Mouse (Mus musculus): Measurements from ENCODE around the gene Clk2. TPM values are rescaled to one million over a fixed set of nuclear protein-coding genes. Genes with fewer than 3 reads are reported as not detected.

Gene Clk2
- polyA plus RNA-seq, 1 experiment from 2014 or later, result 24.8 TPM

GRCm38 (mm10) chr3:89226361-89226760 is 61.8 kb downstream of the Clk2 start:
- H3K27me3 ChIP-seq (replicated peaks), result peaks cover 48% of the 10 kb centered on the region
- H3K4me3 ChIP-seq, result peak overlapping the region; percentile 54; the same call in 1 of the 2 replicates
- peak overlapping the region; percentile 85; the same call in 1 of the 2 replicates for H3K4me2 ChIP-seq
- no peak overlapping the region for H3K27ac ChIP-seq (ENCODE audit: poor library complexity, severe bottlenecking)
- 0 out of 2 replicates have a peak, but pooled peaks cover 6% of the 10 kb centered on the region for H3K36me3 ChIP-seq
- peaks cover 24% of the 10 kb centered on the region for H3K4me1 ChIP-seq (replicated peaks)
- WGBS, result 48% methylated on average over 11 of the region's 11 CpGs
- no peak for ATAC-seq (ENCODE audit: insufficient number of reproducible peaks, low FRiP score)
- H3K9me3 ChIP-seq (replicated peaks), result no peaks in the 10 kb centered on the region
- peak overlapping the region; percentile 62; the same call in 1 of the 2 replicates for H3K9ac ChIP-seq

Other genes starting within 250 kb of the Clk2 start
- 15.9 and 17.2 TPM in 2 replicates for gene Ash1l, start 214.2 kb upstream of the Clk2 start, polyA plus RNA-seq (2016; fragmentation: Nextera tagmentation; extraction: Ambion mirVana)
- 141 and 146 TPM in 2 replicates for gene Dap3, start 213.6 kb upstream of the Clk2 start, polyA plus RNA-seq (2016; fragmentation: Nextera tagmentation; extraction: Ambion mirVana)
- gene Rusc1, start 71.5 kb upstream of the Clk2 start, polyA plus RNA-seq (2016; fragmentation: Nextera tagmentation; extraction: Ambion mirVana), result 10.1 and 10.5 TPM in 2 replicates
- gene Gm43738, start 63.7 kb upstream of the Clk2 start, polyA plus RNA-seq (2016; fragmentation: Nextera tagmentation; extraction: Ambion mirVana), result not detected in 2 replicates
- 130 and 136 TPM in 2 replicates for gene Fdps, start 62.8 kb upstream of the Clk2 start, polyA plus RNA-seq (2016; fragmentation: Nextera tagmentation; extraction: Ambion mirVana)
- 1.7 and 2.8 TPM in 2 replicates for gene Pklr, start 28.7 kb upstream of the Clk2 start, polyA plus RNA-seq (2016; fragmentation: Nextera tagmentation; extraction: Ambion mirVana)
- gene Hcn3, start 4.6 kb upstream of the Clk2 start, polyA plus RNA-seq (2016; fragmentation: Nextera tagmentation; extraction: Ambion mirVana), result 0.45 and 0.65 TPM in 2 replicates
- gene Scamp3, start 12.7 kb downstream of the Clk2 start, polyA plus RNA-seq (2016; fragmentation: Nextera tagmentation; extraction: Ambion mirVana), result 88.8 and 92.5 TPM in 2 replicates
- gene Fam189b, start 18.3 kb downstream of the Clk2 start, polyA plus RNA-seq (2016; fragmentation: Nextera tagmentation; extraction: Ambion mirVana), result 15.4 and 15.6 TPM in 2 replicates
- 37.1 and 38.0 TPM in 2 replicates for gene Gba, start 38.1 kb downstream of the Clk2 start, polyA plus RNA-seq (2016; fragmentation: Nextera tagmentation; extraction: Ambion mirVana)
- gene Thbs3, start 50.4 kb downstream of the Clk2 start, polyA plus RNA-seq (2016; fragmentation: Nextera tagmentation; extraction: Ambion mirVana), result 16.2 and 18.7 TPM in 2 replicates
- gene Mtx1, start 62.3 kb downstream of the Clk2 start, polyA plus RNA-seq (2016; fragmentation: Nextera tagmentation; extraction: Ambion mirVana), result 123 and 127 TPM in 2 replicates
- gene Muc1, start 64.3 kb downstream of the Clk2 start, polyA plus RNA-seq (2016; fragmentation: Nextera tagmentation; extraction: Ambion mirVana), result 0.48 TPM in 1 of 2 replicates, not detected in the other
- 243 and 262 TPM in 2 replicates for gene Krtcap2, start 81.2 kb downstream of the Clk2 start, polyA plus RNA-seq (2016; fragmentation: Nextera tagmentation; extraction: Ambion mirVana)
- 0.89 and 1.1 TPM in 2 replicates for gene Trim46, start 81.5 kb downstream of the Clk2 start, polyA plus RNA-seq (2016; fragmentation: Nextera tagmentation; extraction: Ambion mirVana)
- 65.1 and 79.2 TPM in 2 replicates for gene Dpm3, start 94.6 kb downstream of the Clk2 start, polyA plus RNA-seq (2016; fragmentation: Nextera tagmentation; extraction: Ambion mirVana)
- gene Slc50a1, start 105.8 kb downstream of the Clk2 start, polyA plus RNA-seq (2016; fragmentation: Nextera tagmentation; extraction: Ambion mirVana), result 40.9 and 42.9 TPM in 2 replicates
- gene Efna1, start 116.3 kb downstream of the Clk2 start, polyA plus RNA-seq (2016; fragmentation: Nextera tagmentation; extraction: Ambion mirVana), result 27.0 and 31.0 TPM in 2 replicates
- gene Efna3, start 158.2 kb downstream of the Clk2 start, polyA plus RNA-seq (2016; fragmentation: Nextera tagmentation; extraction: Ambion mirVana), result 1.3 TPM in 2 replicates
- 8.7 and 10.6 TPM in 2 replicates for gene Efna4, start 173.2 kb downstream of the Clk2 start, polyA plus RNA-seq (2016; fragmentation: Nextera tagmentation; extraction: Ambion mirVana)
- gene Adam15, start 185.2 kb downstream of the Clk2 start, polyA plus RNA-seq (2016; fragmentation: Nextera tagmentation; extraction: Ambion mirVana), result 47.2 and 55.5 TPM in 2 replicates
- gene Dcst2, start 197.2 kb downstream of the Clk2 start, polyA plus RNA-seq (2016; fragmentation: Nextera tagmentation; extraction: Ambion mirVana), result not detected in 2 replicates
- 0.09 TPM in 1 of 2 replicates, not detected in the other for gene Dcst1, start 200.5 kb downstream of the Clk2 start, polyA plus RNA-seq (2016; fragmentation: Nextera tagmentation; extraction: Ambion mirVana)
- gene Zbtb7b, start 230.0 kb downstream of the Clk2 start, polyA plus RNA-seq (2016; fragmentation: Nextera tagmentation; extraction: Ambion mirVana), result 1.6 and 1.8 TPM in 2 replicates
- 0.54 TPM in 1 of 2 replicates, not detected in the other for gene Lenep, start 238.0 kb downstream of the Clk2 start, polyA plus RNA-seq (2016; fragmentation: Nextera tagmentation; extraction: Ambion mirVana)
- 31.7 and 32.5 TPM in 2 replicates for gene Flad1, start 247.1 kb downstream of the Clk2 start, polyA plus RNA-seq (2016; fragmentation: Nextera tagmentation; extraction: Ambion mirVana)